Mouse (Mus musculus): ENCODE results near the gene Ostm1.

DNA sequence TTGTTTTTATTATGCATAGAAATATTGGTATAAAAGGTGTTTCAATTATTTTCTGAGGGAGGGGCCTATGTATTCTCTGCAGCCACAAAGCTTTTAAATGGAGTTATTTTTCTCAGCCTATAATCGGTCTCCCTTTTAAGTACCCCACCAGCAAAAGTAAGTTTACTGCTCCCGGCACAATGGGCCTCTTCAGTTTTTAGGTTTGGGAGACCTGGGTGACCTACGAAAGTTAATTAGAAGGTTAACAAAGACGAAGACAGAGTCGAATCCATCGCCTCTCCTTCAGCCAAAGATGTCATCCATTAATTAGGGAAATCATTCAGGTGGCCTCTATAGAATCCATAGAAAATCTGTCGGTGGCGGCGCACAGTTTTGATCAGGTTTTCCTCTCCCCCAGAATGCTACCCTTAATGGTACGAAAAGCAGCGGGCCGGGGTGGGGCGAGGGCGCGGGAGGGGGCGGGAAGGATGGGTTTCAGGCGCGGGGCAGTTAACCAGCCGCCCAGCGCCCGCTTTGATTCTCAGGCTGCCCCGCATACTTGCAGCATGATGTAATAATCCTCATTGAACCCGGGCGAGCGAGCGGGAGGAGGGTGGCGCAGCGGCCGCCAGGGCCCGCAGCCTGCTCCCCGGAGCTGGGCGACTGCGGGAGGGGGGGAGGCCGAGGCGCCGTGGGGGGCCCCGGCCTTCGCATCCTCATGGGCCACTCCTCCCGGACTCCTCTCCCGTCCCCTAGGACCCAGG is 30.2 kb downstream of the Ostm1 start:
- TF ChIP-seq GATA1 (IDR thresholded peaks at IDR 0.05; ENCODE audit: borderline replicate concordance, low read length) (no peak), FLI1 (IDR thresholded peaks at IDR 0.05; ENCODE audit: low read length) (no peak)
